Mouse (Mus musculus): ENCODE data around the gene Prkn.

Gene Prkn

DNA sequence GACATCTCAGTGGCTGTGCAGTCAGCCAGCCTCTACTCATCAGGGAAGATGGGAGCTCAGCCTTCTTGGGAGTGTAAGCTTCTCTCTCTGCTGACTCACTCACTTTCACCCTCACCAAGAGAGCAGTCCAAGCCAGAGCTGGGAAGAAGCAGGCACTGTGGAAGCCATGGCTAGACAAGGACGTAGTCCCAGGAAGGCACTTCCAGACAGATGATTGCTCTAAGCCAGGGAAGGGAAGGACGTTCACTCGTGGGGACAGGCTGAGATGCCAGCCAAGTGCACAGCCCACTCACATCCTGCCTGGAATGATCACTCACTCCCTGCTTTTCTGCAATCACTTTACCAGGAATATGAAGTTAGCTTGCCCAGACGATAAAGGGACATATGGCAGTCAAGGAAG lies 430.0 kb downstream of the Prkn start:
- in situ Hi-C loops (cut with MboI, MseI) = no loop called here

DNA sequence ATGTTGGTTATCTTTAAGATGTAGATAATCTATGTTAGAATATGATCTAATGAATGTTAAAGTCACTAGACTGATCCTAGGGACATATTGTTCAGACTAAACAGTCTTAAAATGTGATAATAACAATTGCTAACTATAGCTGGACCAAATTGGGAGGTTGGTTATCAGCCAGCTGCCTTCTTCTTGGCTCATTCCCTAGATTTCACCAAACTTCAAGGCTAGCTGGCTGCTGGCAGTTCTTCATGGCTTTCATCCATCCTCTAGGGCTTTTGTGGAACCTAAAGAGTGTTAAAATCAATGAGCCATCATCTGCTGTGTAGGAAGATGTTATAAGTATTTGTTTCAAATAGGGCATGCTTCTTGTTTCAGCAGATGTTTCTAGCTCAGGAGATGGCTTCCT lies 431.7 kb downstream of the Prkn start:
- in situ Hi-C loops (cut with MboI, MseI) = no loop called here

DNA sequence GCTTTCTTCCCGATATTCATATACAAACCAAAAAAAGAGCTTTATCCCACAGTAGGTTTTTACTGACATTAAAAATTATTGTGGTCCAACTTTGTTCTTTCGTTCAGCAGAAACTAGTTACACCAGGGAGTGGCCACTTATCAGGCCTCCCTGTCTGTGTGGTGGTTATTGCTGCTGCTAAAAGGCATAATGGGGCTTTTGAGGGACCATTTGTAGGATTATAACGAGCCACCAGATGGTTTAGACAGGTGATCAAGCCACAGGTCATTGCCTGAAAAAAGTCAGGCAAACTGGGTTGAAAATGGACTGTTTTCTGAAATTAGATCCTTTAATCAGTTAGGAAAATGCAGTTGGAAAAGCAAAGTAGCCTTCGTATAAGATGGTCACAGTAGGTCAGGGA lies 444.1 kb downstream of the Prkn start:
- in situ Hi-C loops (cut with MboI, MseI) = no loop called here

DNA sequence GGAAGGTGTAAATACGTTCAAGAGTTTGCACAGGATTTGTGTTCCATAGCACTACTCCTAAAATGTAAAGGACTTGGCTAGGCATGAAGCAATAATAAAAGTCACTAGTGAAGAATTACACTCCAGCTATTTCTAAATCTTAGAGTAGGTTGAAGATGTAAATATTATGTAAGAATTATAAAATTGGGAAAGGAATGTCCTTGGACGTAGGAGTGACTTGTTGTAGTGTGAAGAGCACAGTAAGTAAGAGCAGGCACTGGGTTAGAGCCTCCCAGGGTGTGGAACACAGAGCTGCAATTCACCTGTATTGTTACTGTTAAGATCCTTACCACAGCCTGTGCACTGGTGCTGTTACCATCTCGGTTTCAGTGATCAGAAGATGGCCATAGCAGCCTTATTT lies 450.0 kb downstream of the Prkn start:
- in situ Hi-C loops (cut with MboI, MseI) = no loop called here

DNA sequence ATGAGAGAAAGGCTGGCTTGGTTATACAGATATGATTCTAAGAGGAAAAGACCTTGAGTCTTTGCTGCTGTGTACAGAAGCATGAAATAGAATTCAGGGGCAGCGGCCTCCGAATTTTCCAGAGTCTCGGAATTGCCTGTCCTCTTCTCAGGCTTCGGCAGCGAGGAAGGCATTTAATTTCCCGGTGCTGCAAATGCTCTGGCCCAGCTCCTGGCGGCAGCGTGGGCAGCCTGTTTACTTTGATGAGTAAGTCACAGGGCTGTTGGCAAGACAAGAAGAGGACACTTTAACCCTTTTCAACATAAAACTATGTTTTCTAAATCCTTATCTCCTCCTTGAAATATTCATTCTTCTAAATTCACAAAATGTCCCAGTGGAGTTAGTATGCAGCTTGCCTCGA lies 462.9 kb downstream of the Prkn start:
- in situ Hi-C loops (cut with MboI, MseI) = no loop called here

DNA sequence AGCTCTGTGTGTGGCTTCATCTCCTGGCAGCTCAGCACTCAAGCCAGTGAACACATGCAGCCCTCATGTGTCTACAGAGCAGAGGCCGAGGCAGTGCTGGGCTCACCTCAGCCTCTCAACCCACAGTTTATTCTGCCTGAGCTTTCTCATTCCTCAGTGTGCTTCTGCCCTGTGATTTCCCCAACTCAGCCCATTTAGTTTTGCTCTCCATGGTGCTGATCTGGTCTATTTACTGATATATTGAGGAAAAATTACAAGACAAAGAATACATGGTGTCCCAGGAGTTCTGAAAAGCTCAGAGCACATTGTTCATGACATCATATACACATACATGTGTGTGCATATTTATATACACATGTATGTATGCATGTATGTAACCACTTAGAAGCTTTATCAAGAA lies 469.7 kb downstream of the Prkn start:
- in situ Hi-C loops (cut with MboI, MseI) = no loop called here

DNA sequence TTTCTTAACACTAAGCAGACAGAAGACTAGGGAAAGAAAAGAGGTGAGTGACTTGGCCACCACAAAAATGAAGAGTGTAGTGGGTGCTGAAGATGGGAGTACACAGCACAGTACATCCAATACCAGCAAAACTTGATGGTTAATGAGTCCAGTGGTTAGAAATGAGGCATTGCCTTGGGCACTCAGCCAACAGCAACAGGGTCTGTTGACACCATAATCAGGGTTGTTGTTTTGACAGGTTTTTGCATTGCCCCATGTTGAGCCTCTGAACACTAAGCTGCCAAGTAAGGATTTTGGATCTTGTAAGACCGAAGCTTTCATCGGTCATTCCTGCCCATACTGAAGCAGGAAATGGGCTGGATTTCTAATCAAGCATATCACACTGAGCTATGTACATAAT lies 474.0 kb downstream of the Prkn start:
- in situ Hi-C loops (cut with MboI, MseI) = no loop called here

DNA sequence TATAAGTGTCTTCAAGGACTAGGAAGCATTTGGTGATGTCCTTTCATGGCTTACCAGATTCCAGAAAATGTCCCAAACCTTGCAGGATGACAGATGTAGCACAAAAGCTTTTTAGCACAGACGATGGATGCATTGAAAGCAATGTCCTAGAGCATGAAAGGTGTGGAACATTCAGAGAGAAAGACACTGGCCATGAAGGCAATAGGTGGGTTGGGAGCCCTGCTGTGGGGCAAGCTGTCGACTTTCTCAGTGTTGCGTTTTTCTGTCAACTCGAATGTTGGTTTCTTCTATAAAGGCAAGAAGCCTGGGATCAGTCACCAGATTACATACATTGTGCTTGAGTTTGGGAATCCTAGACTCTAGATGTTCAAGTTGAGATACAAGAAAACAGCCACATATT lies 475.5 kb downstream of the Prkn start:
- in situ Hi-C loops (cut with MboI, MseI) = no loop called here

DNA sequence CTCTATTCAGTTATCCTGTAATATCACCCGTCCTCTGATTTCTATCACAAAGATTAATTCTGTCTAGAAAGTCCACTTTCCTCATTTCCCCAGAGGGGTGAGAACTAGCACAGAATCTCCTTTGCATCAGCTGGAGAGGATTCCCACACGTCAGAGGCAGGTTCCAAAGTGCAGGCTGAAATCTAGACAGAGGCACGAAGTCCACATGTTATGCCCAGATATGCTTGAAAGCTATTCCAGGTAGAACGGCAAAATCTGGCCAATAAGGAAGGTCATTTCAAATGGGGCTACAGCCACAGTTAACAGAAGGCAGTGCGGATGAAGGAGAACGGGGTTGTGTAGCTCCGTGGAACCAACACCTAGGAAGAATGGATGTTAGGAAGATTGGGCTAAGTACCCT lies 478.8 kb downstream of the Prkn start:
- in situ Hi-C loops (cut with MboI, MseI) = no loop called here

DNA sequence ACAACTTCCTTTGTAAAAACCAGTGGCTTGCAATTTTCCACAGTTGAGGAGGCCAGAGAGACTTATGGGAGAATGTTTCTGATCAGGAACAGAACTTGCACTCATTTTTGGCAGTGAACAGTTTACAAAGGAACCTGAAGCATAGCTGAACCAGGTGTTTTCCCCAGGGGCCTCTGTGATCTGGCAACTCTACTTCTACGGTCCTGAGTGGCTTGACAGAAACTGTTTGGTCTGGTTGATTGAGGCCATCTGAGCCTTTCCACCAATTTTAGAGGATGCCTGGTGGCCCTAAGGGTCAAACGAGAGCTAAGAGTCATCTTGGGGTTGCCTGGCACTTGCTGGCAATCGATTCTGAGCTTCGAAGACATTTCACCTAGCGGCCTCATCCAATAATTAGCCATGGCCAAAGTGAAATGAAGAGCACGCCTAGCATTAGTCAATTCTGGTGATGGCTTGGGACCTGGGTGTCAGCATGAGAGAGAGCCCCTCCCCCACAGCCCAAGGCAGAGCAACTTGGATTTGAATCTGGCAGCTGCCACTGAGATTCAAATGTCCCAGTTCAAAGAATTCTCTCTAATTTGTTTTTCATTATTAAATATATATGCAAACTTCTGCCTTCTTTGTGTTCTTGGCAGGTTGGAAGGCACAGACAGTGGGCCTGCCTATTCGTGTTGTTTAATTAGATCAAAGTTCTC lies 479.6 kb downstream of the Prkn start:
- in situ Hi-C loops (cut with MboI, MseI) = no loop called here

DNA sequence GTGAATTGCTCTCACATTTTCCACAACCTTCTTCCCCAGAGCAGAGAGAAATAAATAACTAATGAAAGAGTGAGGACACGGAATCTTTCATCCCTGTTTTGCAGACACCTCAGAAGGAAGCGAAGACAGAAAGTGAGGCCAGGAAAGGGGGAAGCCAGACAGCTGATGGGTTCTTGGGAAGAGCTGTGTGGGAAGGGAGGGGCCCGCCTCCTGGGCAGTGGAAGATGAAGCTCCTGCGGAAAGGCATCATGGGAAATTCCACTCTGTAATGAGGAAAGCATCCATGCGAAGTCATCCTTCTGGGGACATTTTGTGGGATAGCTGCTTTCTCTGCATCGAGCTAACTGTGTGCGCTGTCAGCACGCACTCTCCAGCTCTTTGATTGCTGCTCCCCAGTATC lies 491.9 kb downstream of the Prkn start:
- in situ Hi-C loops (cut with MboI, MseI) = no loop called here

DNA sequence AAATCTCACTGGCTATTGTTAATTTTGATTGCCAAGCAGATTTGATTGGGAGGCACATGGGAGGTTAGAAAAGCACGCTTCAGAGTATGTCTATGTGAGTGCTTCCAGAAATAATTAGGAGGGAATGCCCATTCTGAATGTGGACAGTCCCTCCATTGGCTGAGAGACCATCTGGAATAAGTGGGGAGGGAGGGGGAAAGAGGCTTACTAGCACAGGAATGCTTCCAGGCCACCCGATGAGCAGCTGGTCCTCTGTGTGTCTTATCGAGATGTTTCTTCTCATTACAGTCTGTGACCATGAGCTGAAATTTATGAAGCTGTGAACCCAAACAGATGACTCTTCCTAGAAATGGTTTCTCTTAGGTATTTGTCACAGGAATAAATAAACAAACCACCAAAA lies 493.6 kb downstream of the Prkn start:
- in situ Hi-C loops (cut with MboI, MseI) = no loop called here

DNA sequence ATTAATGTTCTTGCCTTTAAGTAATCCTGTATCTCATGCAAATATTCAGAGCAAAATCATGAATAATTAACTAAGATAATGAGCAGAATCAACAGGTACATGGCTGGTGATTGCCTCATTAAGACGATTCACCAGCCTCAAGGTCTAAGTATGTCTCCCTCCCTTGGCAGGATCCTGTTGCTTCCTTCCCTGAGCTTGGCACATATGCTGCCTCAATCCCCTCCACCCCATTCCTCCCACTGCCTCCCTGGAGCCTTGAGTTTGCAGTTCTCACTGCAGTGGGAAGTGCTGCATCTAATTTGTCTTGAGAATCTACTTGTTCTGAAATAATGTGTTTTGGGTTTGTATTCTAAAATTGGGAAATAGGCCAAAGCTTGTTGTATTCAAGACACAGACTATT lies 496.0 kb downstream of the Prkn start:
- in situ Hi-C loops (cut with MboI, MseI) = no loop called here

DNA sequence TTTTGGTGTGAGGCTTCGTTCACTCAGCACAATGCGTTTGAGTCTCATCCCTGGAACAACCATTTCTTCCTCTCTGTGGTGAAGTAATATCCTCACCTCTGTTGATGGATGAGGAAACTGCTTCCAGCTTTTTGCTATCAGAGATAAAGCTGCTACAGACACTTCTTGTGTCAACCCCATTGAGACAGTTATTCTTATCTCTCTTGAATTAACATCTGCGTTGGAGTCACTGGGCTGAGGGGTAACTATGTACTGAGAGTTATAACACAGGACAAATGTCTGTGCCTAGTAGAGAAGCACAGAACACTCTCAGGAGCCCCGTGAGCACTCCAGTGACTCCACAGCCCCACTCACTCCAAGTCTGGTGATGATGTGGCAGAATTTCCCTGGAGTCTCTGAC lies 500.2 kb downstream of the Prkn start:
- in situ Hi-C loops (cut with MboI, MseI) = no loop called here

DNA sequence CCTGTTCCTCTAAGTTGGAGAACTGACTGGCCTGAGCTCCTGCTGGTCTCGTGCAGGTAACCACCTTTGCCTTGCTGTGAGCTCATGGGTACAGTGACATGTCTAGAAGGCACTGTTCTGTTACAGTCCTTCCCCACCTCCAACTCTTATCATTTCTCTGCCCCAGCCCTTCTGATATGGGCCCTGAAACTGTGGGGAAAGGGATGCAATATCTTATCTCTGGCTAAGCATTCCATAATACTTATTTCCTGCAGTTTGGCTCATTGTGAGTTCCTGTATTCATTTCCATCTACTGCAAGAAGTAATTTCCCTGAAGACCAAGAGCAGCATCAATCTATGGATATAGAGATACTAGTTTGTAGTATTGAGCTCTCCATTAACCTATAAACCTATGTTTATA lies 506.1 kb downstream of the Prkn start:
- in situ Hi-C loops (cut with MboI, MseI) = no loop called here

DNA sequence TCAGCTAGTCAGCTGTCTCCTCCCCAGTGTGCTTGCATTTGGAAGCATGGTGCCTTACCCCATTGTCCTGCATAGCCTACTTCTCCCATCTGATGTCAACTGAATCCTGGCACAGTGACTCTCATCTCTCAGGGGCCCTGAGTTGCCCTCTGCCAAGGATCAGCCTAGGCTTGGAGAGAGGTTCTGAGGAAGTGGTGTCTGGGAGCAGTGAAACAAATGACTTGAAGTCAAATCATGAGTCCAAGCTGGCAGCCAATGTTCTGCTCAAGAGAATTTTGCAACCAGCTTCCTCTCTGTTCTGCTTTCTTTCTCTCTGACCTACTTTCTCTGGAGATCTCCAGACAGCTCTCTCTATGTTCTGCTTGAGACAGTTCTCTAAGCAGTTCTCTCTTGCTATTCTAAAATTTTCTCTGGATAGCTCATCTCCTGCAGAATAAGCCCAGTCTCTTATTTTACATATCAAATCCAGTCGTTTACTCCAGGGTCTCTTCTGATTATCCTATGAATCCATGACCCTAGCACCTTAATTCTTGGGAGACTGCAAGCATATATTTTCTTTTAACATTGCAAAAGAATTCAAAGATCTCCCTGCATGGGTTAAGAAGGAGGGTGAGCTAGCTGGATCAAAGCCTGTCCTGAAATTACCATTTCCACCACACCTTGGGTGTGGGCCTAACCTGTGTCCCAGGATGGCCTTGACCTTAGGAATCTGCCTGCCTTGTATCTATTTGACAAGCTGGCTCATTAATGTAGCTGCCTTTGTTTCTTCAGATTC lies 512.8 kb downstream of the Prkn start:
- in situ Hi-C loops (cut with MboI, MseI) = no loop called here

DNA sequence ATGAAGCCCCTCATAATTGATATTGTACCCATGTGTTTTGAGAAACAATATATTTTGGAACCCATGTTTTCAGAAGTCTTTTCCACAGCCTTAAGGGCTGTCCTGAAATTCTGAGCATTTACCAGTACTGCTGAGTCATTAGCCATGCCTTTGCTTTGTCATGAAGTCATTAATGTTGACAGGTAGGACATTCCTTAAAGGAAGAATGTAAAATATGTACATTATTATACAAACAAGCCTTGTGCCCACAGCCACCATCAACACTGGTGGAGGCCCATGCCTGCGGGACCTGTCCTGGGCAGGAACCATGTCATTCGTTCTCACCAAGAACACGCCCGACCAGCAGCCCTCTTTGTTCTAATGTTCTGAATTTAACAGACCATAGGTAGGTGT lies 513.4 kb downstream of the Prkn start:
- in situ Hi-C loops (cut with MboI, MseI) = no loop called here

DNA sequence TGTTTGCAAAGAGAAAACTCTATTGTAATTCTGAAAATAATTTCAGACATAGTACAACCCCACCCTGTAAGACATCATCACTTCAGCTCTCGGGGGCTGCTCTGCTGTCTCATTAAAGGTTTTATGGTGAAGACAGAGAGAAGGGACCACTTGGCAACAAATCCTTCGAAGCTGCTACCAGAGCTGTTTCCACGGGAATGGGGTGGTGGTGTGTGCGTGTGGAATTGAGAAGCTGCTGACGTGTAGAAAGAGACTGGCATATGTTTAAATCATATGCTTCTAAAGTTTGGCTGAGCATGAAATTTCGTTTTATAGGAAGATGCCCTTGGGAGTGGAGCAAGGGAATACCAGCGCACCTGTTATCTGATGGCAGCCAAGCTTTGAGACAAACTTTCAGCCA lies 514.2 kb downstream of the Prkn start:
- in situ Hi-C loops (cut with MboI, MseI) = no loop called here

DNA sequence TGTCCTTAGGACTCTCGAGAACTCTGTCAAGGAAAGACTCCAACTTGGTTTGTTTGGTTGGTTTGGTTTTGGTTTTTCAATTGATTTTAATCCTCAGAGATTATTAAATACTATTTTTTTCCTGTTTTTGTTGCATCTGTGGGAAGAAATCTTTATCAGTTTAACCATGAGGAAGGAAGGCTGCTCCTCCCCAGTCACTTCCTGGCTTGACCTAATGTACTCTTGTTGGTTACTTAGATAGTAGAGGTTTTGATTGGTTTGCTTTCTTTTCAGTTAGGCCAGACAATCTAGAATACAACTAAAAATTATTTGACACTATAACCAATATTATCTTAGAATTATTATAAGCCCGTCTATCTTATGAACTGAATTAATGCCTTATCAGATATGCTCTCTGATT lies 535.3 kb downstream of the Prkn start:
- in situ Hi-C loops (cut with MboI, MseI) = no loop called here

DNA sequence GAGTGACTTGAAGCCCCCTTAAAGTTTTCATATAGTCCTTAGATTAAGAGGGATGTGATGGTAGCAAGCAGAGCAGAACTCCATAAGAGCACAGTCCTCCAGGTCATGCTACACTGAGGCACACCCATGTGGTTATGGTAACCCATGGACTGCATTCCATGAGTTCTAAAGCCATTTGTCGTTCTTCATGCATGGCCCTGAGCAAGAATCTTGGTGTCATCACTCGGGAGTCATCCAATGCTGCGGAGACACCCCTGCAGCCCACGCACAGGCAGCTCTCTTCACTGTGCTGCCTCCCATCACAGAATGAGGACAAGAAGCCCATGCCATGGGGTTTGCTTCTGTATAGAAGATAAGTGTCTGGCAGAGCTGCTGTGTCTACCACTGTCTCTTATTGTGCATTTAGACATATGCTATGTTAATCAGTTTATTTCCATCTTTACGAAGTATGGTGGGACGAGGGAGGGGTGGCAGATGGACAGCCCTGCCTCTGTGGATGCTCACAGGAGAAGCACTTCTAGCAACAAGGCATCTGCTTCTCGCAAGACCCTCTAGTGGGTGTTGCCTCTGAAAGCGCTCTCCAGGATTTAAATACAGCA lies 543.3 kb downstream of the Prkn start:
- in situ Hi-C loops (cut with MboI, MseI) = no loop called here

DNA sequence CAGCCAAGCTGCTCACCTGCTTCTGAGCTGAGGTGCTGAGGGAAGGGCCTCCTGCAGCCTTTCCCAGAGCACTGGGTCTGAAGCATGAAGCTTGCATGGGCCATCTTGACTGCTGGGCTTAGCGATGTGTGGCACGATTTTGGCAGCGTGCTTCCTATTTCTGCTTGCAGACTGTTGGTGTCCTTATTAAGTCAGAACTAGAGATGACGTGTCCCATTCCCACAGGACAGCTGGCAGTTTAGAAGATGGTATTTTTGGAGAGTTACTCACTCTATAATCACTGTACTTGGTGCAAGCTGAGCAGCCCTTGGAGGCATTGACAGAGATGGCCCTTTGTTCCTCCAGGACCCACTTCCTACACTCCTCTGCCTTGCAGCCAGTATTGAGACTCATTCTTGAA lies 545.1 kb downstream of the Prkn start:
- in situ Hi-C loops (cut with MboI, MseI) = no loop called here

DNA sequence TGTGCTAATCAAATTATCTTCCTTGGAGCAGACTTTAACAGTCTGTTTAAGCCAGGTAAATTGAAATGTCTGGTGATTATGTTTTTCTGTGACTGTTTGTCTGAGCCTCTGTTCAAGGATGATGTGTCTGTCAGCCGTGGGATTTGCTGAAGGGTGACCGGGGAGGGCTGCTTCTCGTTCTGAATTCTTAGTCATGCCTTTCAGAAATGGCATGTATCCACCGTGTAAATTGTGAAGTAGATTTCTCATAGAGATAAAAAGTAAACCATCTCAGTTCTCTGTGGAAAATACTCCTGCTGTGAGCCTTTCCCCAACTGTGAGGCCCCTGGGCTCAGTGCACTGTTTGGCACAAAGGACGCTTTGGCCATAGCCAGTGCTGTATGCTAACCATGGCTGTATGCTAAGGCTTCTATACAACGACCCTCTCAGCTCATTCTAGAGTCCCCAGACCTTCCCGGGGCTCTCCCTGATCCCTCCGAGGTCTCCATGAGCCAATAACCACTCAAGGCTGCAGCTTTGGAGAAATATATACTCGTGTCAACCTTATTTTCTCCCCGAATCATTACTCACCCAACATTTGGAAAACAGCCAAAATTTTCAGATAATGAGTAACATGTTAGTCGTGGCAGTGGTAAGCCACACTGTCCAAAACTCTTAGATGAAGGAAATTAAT lies 552.6 kb downstream of the Prkn start:
- in situ Hi-C loops (cut with MboI, MseI) = no loop called here

DNA sequence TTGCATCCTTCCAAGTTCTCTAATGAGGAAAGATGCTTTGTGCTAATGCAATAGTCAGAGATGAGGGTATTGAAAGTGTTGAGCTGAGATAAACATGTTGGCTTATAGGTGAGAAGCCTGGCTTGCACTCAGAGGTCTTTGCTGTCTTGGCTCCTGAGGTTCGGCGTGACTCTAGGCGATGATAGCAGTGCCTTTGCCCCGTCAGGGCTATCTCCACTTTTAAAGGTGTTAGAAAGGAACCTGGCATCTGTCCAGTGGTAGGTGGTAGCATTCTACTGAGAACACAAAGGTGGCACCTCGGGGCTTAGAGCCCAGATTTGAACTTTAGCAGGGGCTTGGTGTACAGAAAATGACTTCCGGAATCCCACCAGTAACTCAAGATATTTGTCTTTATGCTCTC lies 554.4 kb downstream of the Prkn start:
- in situ Hi-C loops (cut with MboI, MseI) = no loop called here

Measured in regulatory T cell (primary cell).